Mouse (Mus musculus): ENCODE measurements around the gene Myo6. TPM values are rescaled to one million over a fixed set of nuclear protein-coding genes. Genes with fewer than 3 reads are reported as not detected.

The Myo6 gene
- polyA plus RNA-seq, 1 experiment from 2014 or later: 14.0 TPM

GRCm38 (mm10) chr9:80296086-80296485 is 131.3 kb downstream of the Myo6 start:
- Histone ChIP-seq H3K9me3 (ENCODE audit: control insufficient read depth, low read length) (no peaks in the 10 kb centered on the region), H3K4me2 (ENCODE audit: low read length) (no peak overlapping the region), H3K9ac (replicated peaks; ENCODE audit: low read depth, low read length) (no peak overlapping the region), H3K36me3 (ENCODE audit: control insufficient read depth, insufficient read depth) (no peaks in the 10 kb centered on the region), H3K27me3 (replicated peaks; ENCODE audit: control insufficient read depth, insufficient read depth, low read length) (no peaks in the 10 kb centered on the region), H3K27ac (ENCODE audit: low read length) (no peak overlapping the region), H3K4me1 (replicated peaks; ENCODE audit: control insufficient read depth, insufficient read depth, low read length) (no peaks in the 10 kb centered on the region), H3K4me3 (replicated peaks; ENCODE audit: low read length) (no peak overlapping the region)
- WGBS: 71% methylated on average over 4 of the region's 4 CpGs
- 0 out of 2 replicates have a peak, but pooled peaks have one; percentile 20 for ATAC-seq

GRCm38 (mm10) chr9:80299031-80299430 is 134.2 kb downstream of the Myo6 start:
- 92% methylated on average over 9 of the region's 9 CpGs for WGBS
- no peak overlapping the region for H3K27ac ChIP-seq (ENCODE audit: low read length)
- no peak overlapping the region for H3K4me2 ChIP-seq (ENCODE audit: low read length)
- H3K27me3 ChIP-seq (replicated peaks; ENCODE audit: control insufficient read depth, insufficient read depth, low read length): no peaks in the 10 kb centered on the region
- H3K4me3 ChIP-seq (replicated peaks; ENCODE audit: low read length): no peak overlapping the region
- H3K36me3 ChIP-seq (ENCODE audit: control insufficient read depth, insufficient read depth): no peaks in the 10 kb centered on the region
- no peaks in the 10 kb centered on the region for H3K4me1 ChIP-seq (replicated peaks; ENCODE audit: control insufficient read depth, insufficient read depth, low read length)
- ATAC-seq: no peak
- H3K9me3 ChIP-seq (ENCODE audit: control insufficient read depth, low read length): no peaks in the 10 kb centered on the region
- no peak overlapping the region for H3K9ac ChIP-seq (replicated peaks; ENCODE audit: low read depth, low read length)

DNA sequence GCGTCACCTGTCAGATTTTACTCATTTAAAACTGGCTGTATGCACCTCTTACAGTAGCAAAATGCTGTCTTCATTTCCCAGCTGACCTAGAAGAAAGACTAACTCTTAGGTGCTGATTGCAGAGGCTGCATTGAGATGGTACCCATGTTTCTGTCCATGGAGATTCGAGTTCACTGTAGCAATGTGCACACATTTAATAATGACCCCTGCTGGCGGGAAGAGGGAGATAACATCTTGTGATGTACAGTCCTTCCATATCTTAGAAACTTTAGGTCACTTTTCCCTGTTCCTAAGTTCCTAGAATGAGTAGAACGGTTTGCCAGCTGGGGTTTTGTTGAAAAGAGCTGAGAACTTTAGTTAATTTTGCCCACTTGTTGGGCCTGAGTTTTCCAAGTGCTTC is 138.7 kb downstream of the Myo6 start:
- 71% methylated on average over 4 of the region's 4 CpGs for WGBS
- ATAC-seq: no peak
- H3K4me2 ChIP-seq (ENCODE audit: low read length): no peak overlapping the region
- no peaks in the 10 kb centered on the region for H3K36me3 ChIP-seq (ENCODE audit: control insufficient read depth, insufficient read depth)
- no peaks in the 10 kb centered on the region for H3K9me3 ChIP-seq (ENCODE audit: control insufficient read depth, low read length)
- H3K4me3 ChIP-seq (replicated peaks; ENCODE audit: low read length): no peak overlapping the region
- H3K4me1 ChIP-seq (replicated peaks; ENCODE audit: control insufficient read depth, insufficient read depth, low read length): no peaks in the 10 kb centered on the region; the same call in 1 of the 2 replicates
- no peak overlapping the region for H3K9ac ChIP-seq (replicated peaks; ENCODE audit: low read depth, low read length)
- no peak overlapping the region for H3K27ac ChIP-seq (ENCODE audit: low read length)
- no peaks in the 10 kb centered on the region for H3K27me3 ChIP-seq (replicated peaks; ENCODE audit: control insufficient read depth, insufficient read depth, low read length)

DNA sequence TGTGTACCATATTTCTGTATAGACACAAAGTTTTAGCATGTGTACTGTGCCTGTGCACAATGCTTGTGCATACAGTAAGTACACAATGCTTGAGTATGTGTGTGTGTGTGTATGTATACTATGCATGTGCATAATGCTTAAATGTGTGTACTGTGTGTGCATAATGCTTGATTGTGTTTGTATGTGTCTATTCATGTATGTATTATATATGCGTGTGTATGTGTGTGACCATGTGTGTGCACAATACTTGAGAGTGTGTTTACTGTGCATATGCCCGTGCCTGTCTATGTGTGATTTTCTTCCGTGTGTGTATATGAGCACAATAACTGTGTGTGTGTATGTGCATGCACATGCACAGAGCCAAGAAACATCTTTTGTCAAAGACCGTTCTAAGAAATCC is 141.6 kb downstream of the Myo6 start:
- Histone ChIP-seq H3K27me3 (replicated peaks; ENCODE audit: control insufficient read depth, insufficient read depth, low read length) (no peaks in the 10 kb centered on the region), H3K27ac (ENCODE audit: low read length) (peak overlapping the region; percentile 67; the same call in 1 of the 2 replicates), H3K9ac (replicated peaks; ENCODE audit: low read depth, low read length) (no peak overlapping the region), H3K4me1 (replicated peaks; ENCODE audit: control insufficient read depth, insufficient read depth, low read length) (no peaks in the 10 kb centered on the region; the same call in 1 of the 2 replicates), H3K4me2 (ENCODE audit: low read length) (peak overlapping the region; percentile 47), H3K4me3 (replicated peaks; ENCODE audit: low read length) (no peak overlapping the region), H3K36me3 (ENCODE audit: control insufficient read depth, insufficient read depth) (no peaks in the 10 kb centered on the region), H3K9me3 (ENCODE audit: control insufficient read depth, low read length) (no peaks in the 10 kb centered on the region)
- peak; percentile 65 for ATAC-seq
- WGBS: 52% methylated on average over 4 of the region's 4 CpGs

GRCm38 (mm10) chr9:80306853-80307252 is 142.0 kb downstream of the Myo6 start:
- WGBS: 20% methylated on average over 11 of the region's 11 CpGs
- no peaks in the 10 kb centered on the region for H3K27me3 ChIP-seq (replicated peaks; ENCODE audit: control insufficient read depth, insufficient read depth, low read length)

GRCm38 (mm10) chr9:80307629-80308028 is 142.8 kb downstream of the Myo6 start:
- H3K27me3 ChIP-seq (replicated peaks; ENCODE audit: control insufficient read depth, insufficient read depth, low read length): no peaks in the 10 kb centered on the region
- no peaks in the 10 kb centered on the region for H3K36me3 ChIP-seq (ENCODE audit: control insufficient read depth, insufficient read depth)
- no peaks in the 10 kb centered on the region; the same call in 1 of the 2 replicates for H3K4me1 ChIP-seq (replicated peaks; ENCODE audit: control insufficient read depth, insufficient read depth, low read length)
- no peak overlapping the region for H3K4me2 ChIP-seq (ENCODE audit: low read length)
- ATAC-seq: 0 out of 2 replicates have a peak, but pooled peaks have one; percentile 32
- no peak overlapping the region for H3K4me3 ChIP-seq (replicated peaks; ENCODE audit: low read length)
- H3K9me3 ChIP-seq (ENCODE audit: control insufficient read depth, low read length): no peaks in the 10 kb centered on the region
- 83% methylated on average over 13 of the region's 13 CpGs for whole genome bisulfite sequencing
- H3K9ac ChIP-seq (replicated peaks; ENCODE audit: low read depth, low read length): no peak overlapping the region
- H3K27ac ChIP-seq (ENCODE audit: low read length): no peak overlapping the region

More at GRCm38 (mm10) chr9:80306853-80307252, 142.0 kb downstream of the Myo6 start:
- no peaks in the 10 kb centered on the region; the same call in 1 of the 2 replicates for H3K4me1 ChIP-seq (replicated peaks; ENCODE audit: control insufficient read depth, insufficient read depth, low read length)
- H3K36me3 ChIP-seq (ENCODE audit: control insufficient read depth, insufficient read depth): no peaks in the 10 kb centered on the region
- H3K4me3 ChIP-seq (replicated peaks; ENCODE audit: low read length): peak overlapping the region; percentile 35
- H3K9me3 ChIP-seq (ENCODE audit: control insufficient read depth, low read length): no peaks in the 10 kb centered on the region
- H3K27ac ChIP-seq (ENCODE audit: low read length): peak overlapping the region; percentile 67
- ATAC-seq: peak; percentile 85
- H3K9ac ChIP-seq (replicated peaks; ENCODE audit: low read depth, low read length): peak overlapping the region; percentile 58
- peak overlapping the region; percentile 47 for H3K4me2 ChIP-seq (ENCODE audit: low read length)

GRCm38 (mm10) chr9:80313610-80314009 is 148.8 kb downstream of the Myo6 start:
- no peak overlapping the region for H3K4me2 ChIP-seq (ENCODE audit: low read length)
- no peak overlapping the region for H3K27ac ChIP-seq (ENCODE audit: low read length)
- H3K9ac ChIP-seq (replicated peaks; ENCODE audit: low read depth, low read length): no peak overlapping the region
- WGBS: 86% methylated on average over 5 of the region's 5 CpGs
- H3K36me3 ChIP-seq (ENCODE audit: control insufficient read depth, insufficient read depth): no peaks in the 10 kb centered on the region
- H3K4me3 ChIP-seq (replicated peaks; ENCODE audit: low read length): no peak overlapping the region
- no peaks in the 10 kb centered on the region for H3K27me3 ChIP-seq (replicated peaks; ENCODE audit: control insufficient read depth, insufficient read depth, low read length)
- no peaks in the 10 kb centered on the region for H3K9me3 ChIP-seq (ENCODE audit: control insufficient read depth, low read length)
- no peak for ATAC-seq
- H3K4me1 ChIP-seq (replicated peaks; ENCODE audit: control insufficient read depth, insufficient read depth, low read length): no peaks in the 10 kb centered on the region

- no peaks in the 10 kb centered on the region for H3K27me3 ChIP-seq (replicated peaks; ENCODE audit: control insufficient read depth, insufficient read depth, low read length)
- no peak overlapping the region for H3K27ac ChIP-seq (ENCODE audit: low read length)
- H3K4me3 ChIP-seq (replicated peaks; ENCODE audit: low read length): no peak overlapping the region
- H3K9me3 ChIP-seq (ENCODE audit: control insufficient read depth, low read length): no peaks in the 10 kb centered on the region
- no peak overlapping the region for H3K4me2 ChIP-seq (ENCODE audit: low read length)
- no peaks in the 10 kb centered on the region for H3K36me3 ChIP-seq (ENCODE audit: control insufficient read depth, insufficient read depth)
- H3K9ac ChIP-seq (replicated peaks; ENCODE audit: low read depth, low read length): no peak overlapping the region
- H3K4me1 ChIP-seq (replicated peaks; ENCODE audit: control insufficient read depth, insufficient read depth, low read length): no peaks in the 10 kb centered on the region
- ATAC-seq: no peak
- 95% methylated on average over 6 of the region's 6 CpGs for WGBS
Measured at GRCm38 (mm10) chr9:80315922-80316321, 151.1 kb downstream of the Myo6 start.

DNA sequence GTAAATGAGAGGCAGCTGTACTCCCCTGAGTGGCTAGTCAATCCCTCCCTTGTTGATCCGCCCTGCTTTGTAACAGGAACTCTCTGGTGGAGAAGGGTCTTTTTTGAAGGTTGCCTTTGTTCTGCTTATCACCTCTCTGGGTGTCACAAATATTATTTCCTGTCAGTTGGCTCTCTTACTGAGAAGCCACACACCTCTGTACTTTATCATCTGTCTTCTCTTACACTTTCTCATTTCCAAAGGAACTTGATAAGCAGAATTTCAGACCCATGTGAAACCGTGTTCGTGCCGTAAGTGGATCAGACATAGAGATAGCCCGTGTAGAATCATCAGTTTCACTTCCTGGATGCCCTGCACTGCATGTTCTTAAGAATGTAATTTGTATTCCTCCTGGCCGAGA is 153.2 kb downstream of the Myo6 start:
- Histone ChIP-seq H3K9me3 (ENCODE audit: control insufficient read depth, low read length) (no peaks in the 10 kb centered on the region), H3K36me3 (ENCODE audit: control insufficient read depth, insufficient read depth) (no peaks in the 10 kb centered on the region), H3K4me2 (ENCODE audit: low read length) (no peak overlapping the region), H3K27me3 (replicated peaks; ENCODE audit: control insufficient read depth, insufficient read depth, low read length) (no peaks in the 10 kb centered on the region), H3K4me1 (replicated peaks; ENCODE audit: control insufficient read depth, insufficient read depth, low read length) (no peaks in the 10 kb centered on the region), H3K4me3 (replicated peaks; ENCODE audit: low read length) (no peak overlapping the region), H3K27ac (ENCODE audit: low read length) (no peak overlapping the region), H3K9ac (replicated peaks; ENCODE audit: low read depth, low read length) (no peak overlapping the region)
- no peak for ATAC-seq
- WGBS: 92% methylated on average over 6 of the region's 6 CpGs
